Mouse (Mus musculus) neutrophil, adult 65 days (primary cell): ENCODE results near the gene Khdc4. TPM values are rescaled to one million over a fixed set of nuclear protein-coding genes. Genes with fewer than 3 reads are reported as not detected.

Experiments used
- total RNA-seq: library from RNA; stranded (reverse); gene quantifications from 2 replicates; pipeline ENCODE4 v1.2.4, GENCODE M21; 2023

Khdc4 gene
- total RNA-seq = 95.8 and 139 TPM in 2 replicates

DNA sequence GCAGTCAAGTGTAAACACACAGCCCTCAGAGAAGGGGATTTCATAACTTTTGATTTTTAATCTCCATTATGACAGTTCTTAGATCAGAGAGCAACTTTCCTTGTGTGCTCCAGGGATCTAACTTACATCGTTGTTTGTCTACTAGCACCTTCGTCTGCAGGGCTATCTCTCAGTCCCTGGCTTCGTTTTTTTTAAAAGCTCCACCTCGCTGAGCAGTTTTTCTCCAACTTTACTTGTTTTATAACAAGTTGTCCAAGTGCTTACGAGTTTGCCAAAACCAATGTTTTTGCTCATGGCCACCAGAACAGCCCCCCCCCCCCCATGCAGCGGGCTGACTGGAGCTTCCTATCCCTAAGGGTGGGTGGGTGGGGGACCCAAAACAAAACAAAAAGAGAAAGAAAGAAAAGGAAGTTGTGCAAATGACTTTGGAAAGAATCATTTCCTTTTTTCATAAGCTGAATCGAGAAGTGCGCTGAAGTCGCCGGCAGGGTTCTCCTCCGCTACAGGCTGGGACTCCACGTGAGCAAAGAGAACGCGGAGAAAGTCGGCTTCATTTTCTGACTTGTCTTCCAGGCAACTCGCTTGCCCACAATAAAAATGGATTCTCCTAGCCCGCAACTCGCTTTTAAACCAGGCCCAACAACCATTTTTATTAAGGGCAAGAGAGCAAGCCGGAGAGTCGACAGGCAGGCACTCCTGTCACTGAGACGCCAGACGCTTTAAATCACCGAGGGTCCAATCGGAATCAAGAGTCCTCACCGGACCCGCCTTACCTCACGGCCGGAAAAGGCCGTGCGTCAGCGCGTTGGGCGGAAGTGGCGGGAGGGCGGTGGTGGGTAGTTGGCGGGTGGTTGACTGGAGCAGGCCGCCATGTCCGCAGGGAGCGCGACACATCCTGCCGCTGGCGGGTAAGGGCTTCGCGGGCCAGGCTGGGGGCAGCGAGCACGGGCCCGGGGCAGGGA lies at the start of gene Khdc4:
Gene Khdc4, plus strand, starts transcription at position 824 of the 962 bp plus-strand sequence.

DNA sequence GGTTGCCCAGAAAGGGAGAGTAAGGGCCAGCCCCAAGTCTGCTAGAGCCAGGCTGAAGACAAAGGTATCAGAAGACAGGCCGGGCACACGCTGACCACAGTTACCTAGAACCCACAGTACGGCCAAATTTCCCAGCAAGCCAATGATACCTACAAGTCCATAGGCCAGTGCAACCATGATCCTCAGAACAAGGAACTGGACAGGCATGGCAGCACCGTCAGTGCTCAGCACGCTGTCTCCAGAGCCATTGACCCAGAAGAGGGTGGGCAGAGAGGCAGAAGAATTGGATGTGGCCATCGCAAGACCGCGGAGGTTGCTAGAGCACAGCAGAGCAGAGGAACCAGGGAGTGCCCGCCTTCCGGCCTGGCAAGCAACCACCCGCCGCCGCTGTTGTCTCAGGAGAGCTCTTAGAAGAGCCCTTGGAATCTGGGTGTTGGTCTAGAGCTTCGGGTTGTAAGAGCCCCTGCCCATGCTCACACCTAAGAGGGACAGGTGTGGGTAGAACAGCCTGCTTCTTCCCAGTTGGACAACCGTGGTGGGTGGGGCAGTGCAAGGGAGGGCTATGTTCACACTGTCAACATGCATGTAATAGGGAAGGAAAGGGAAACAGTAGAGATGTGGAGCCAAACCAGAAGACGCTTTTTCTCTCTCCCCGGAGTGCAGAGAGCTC lies 32.6 kb upstream of the Khdc4 start, which contains the start of gene Rxfp4:
Gene Rxfp4, minus strand, starts transcription at position 297 of the 670 bp plus-strand sequence.

DNA sequence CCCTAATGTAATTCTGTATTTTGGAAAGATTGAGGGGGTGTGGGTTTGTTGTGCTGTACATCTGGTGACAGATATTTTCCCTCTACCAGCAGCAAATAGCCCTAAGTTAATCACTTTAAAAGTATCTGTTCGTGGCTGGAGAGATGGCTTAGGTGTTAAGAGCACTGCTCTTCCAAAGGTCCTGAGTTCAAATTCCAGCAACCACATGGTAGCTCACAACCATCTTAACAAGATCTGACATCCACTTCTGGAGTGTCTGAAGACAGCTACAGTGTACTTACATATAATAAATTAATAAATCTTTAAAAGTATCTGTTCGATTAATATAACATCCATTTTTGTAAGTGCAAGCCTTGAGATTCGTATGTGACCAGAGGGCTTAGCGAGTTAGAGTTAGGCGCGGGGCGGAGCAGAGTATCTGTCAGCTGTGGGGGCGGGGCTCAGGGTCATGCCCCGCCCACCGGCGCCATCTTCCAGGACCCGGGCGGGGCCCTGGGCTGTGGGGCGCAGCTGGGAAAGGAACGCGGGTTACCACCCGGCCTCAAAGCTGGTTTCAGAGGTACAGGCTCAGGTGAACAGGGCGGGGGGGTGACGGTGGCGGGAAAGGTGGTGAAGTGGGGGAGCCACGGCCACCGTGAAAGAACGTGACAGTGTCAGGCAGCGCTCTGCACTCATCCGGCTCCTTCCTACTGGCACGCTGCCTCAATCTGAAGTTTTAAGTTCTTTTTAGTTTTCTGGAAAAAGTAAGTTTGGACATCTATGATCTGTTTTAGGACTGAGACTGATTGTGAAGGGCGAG lies 31.0 kb downstream of the Khdc4 start, which contains the start of gene Rit1:
Gene Rit1, plus strand, starts transcription at position 440 of the 799 bp plus-strand sequence.

Other genes with a start within 250 kb of the Khdc4 start
- 357 and 388 TPM in 2 replicates for gene Sema4a, start 224.6 kb upstream of the Khdc4 start, total RNA-seq
- gene Lmna, start 175.8 kb upstream of the Khdc4 start, total RNA-seq = 14.9 and 16.9 TPM in 2 replicates
- 0.06 and 0.11 TPM in 2 replicates for gene Mex3a, start 153.4 kb upstream of the Khdc4 start, total RNA-seq
- not detected in 2 replicates for gene Rab25, start 137.5 kb upstream of the Khdc4 start, total RNA-seq
- gene Lamtor2, start 132.7 kb upstream of the Khdc4 start, total RNA-seq = 59.0 and 70.5 TPM in 2 replicates
- 12.2 and 13.7 TPM in 2 replicates for gene Ubqln4, start 132.0 kb upstream of the Khdc4 start, total RNA-seq
- gene Ssr2, start 109.9 kb upstream of the Khdc4 start, total RNA-seq = 63.9 and 72.3 TPM in 2 replicates
- 209 and 264 TPM in 2 replicates for gene Arhgef2, start 79.8 kb upstream of the Khdc4 start, total RNA-seq
- gene Rxfp4, start 32.7 kb upstream of the Khdc4 start, total RNA-seq = not detected in 2 replicates
- gene Rit1, start 31.0 kb downstream of the Khdc4 start, total RNA-seq = 49.1 and 52.4 TPM in 2 replicates
- 0.59 and 0.73 TPM in 2 replicates for gene Syt11, start 89.4 kb downstream of the Khdc4 start, total RNA-seq
- gene Gon4l, start 149.4 kb downstream of the Khdc4 start, total RNA-seq = 22.6 and 32.2 TPM in 2 replicates
- 4.0 and 5.5 TPM in 2 replicates for gene Msto1, start 228.2 kb downstream of the Khdc4 start, total RNA-seq